Mouse (Mus musculus): ENCODE measurements around the gene Pqbp1.
"Not testable (repeated sequence)": the region's sequence is repeated elsewhere in the genome, so short reads cannot be mapped to it uniquely, and the experiment has no call there.

The Pqbp1 gene

GRCm38 (mm10) chrX:7898880-7899874 is at the start of gene Pqbp1, which contains the start of gene Timm17b:
Pqbp1 (minus strand) TSS chrX:7899269.
Timm17b (plus strand) TSS chrX:7899357.
- DNase-seq (ENCODE audit: low spot score in 2 of 2) = peak; percentile 82 to 89

GRCm38 (mm10) chrX:7947900-7948492 is 48.9 kb upstream of the Pqbp1 start:
- peak; percentile 90 to 95 for DNase-seq (ENCODE audit: low spot score in 2 of 2)

- DNase-seq (ENCODE audit: low spot score in 2 of 2) = no peak
These were observed 48.2 kb upstream of the Pqbp1 start, which contains the start of gene Hdac6 for GRCm38 (mm10) chrX:7947108-7947899. Hdac6 (minus strand) TSS chrX:7947889.

- no peak for DNase-seq (ENCODE audit: low spot score in 2 of 2)
These were observed 46.5 kb upstream of the Pqbp1 start for GRCm38 (mm10) chrX:7945618-7946017.

- no peak for DNase-seq (ENCODE audit: low spot score in 2 of 2)
These were observed 38.6 kb upstream of the Pqbp1 start for GRCm38 (mm10) chrX:7937667-7938066.

GRCm38 (mm10) chrX:7936874-7937273 is 37.8 kb upstream of the Pqbp1 start:
- DNase-seq (ENCODE audit: low spot score in 2 of 2) = no peak

GRCm38 (mm10) chrX:7928270-7928790 is 29.3 kb upstream of the Pqbp1 start, which contains the start of gene Eras:
Eras (minus strand) TSS chrX:7928607.
- DNase-seq (ENCODE audit: low spot score in 2 of 2) = no peak

- DNase-seq (ENCODE audit: low spot score in 2 of 2) = no peak
These were observed 28.0 kb upstream of the Pqbp1 start for GRCm38 (mm10) chrX:7927116-7927515.

GRCm38 (mm10) chrX:7926266-7926665 is 27.2 kb upstream of the Pqbp1 start:
- no peak for DNase-seq (ENCODE audit: low spot score in 2 of 2)

GRCm38 (mm10) chrX:7922032-7922431 is 23.0 kb upstream of the Pqbp1 start:
- peak; percentile 12 to 15 for DNase-seq (ENCODE audit: low spot score in 2 of 2)

- DNase-seq (ENCODE audit: low spot score in 2 of 2) = peak; percentile 40 to 47
These were observed 20.7 kb upstream of the Pqbp1 start, which contains the start of gene Pcsk1n for GRCm38 (mm10) chrX:7919601-7920383. Pcsk1n (plus strand) TSS chrX:7919822.

- not testable (repeated sequence) for DNase-seq (ENCODE audit: low spot score in 2 of 2)
These were observed 18.9 kb upstream of the Pqbp1 start for GRCm38 (mm10) chrX:7917960-7918359.

- not testable (repeated sequence) for DNase-seq (ENCODE audit: low spot score in 2 of 2)
These were observed 16.6 kb upstream of the Pqbp1 start for GRCm38 (mm10) chrX:7915669-7916068.

- no peak for DNase-seq (ENCODE audit: low spot score in 2 of 2)
These were observed 11.4 kb upstream of the Pqbp1 start for GRCm38 (mm10) chrX:7910473-7910872.

GRCm38 (mm10) chrX:7909242-7909641 is 10.2 kb upstream of the Pqbp1 start, which contains the start of gene Gm10490:
Gm10490 (plus strand) TSS chrX:7909542.
- not testable (repeated sequence) for DNase-seq (ENCODE audit: low spot score in 2 of 2)

GRCm38 (mm10) chrX:7907735-7908134 is 8.7 kb upstream of the Pqbp1 start, which contains the start of gene Gm10491:
Gm10491 (minus strand) TSS chrX:7907835.
- DNase-seq (ENCODE audit: low spot score in 2 of 2) = no peak

GRCm38 (mm10) chrX:7904441-7904840 is 5.4 kb upstream of the Pqbp1 start:
- DNase-seq (ENCODE audit: low spot score in 2 of 2) = no peak

- no peak for DNase-seq (ENCODE audit: low spot score in 2 of 2)
These were observed 858 bp downstream of the Pqbp1 start for GRCm38 (mm10) chrX:7898211-7898610.

- DNase-seq (ENCODE audit: low spot score in 2 of 2) = peak; percentile 72 to 84
These were observed 15.1 kb downstream of the Pqbp1 start, which contains the start of gene Slc35a2 for GRCm38 (mm10) chrX:7883841-7884567. Slc35a2 (plus strand) TSS chrX:7884028.

- peak; percentile 46 to 51 for DNase-seq (ENCODE audit: low spot score in 2 of 2)
These were observed 19.2 kb downstream of the Pqbp1 start for GRCm38 (mm10) chrX:7879819-7880218.
